ENCODE assay signal across 8 mouse cellular contexts in genomic region chr5:123227762-123228523, GRCm38 (mm10). TPM values are rescaled to one million over a fixed set of nuclear protein-coding genes. Genes with fewer than 3 reads are reported as not detected.
DNase-seq lines count a peak whose midpoint lies in the region; ATAC-seq lines count a peak whose summit lies in the region.

No protein-coding gene starts in this region.

- intact Hi-C loops in heart, postnatal 14 days (cut with DNase I): no loop called here

- H3K4me2 ChIP-seq in forebrain, embryonic 14.5 days (ENCODE audit: low read length): peak overlapping the region; percentile 64
- H3K4me2 ChIP-seq in neural tube, embryonic 15.5 days: peak overlapping the region; percentile 72

- no peaks in the 10 kb centered on the region for H3K36me3 ChIP-seq in forebrain, embryonic 14.5 days (ENCODE audit: control insufficient read depth, insufficient read depth, low read length)
- peaks cover 5% of the 10 kb centered on the region; the same call in 1 of the 2 replicates for H3K36me3 ChIP-seq in neural tube, embryonic 15.5 days

- peak overlapping the region; percentile 68 for H3K9ac ChIP-seq in forebrain, embryonic 14.5 days (ENCODE audit: low read length)
- H3K9ac ChIP-seq in neural tube, embryonic 15.5 days (replicated peaks): peak overlapping the region; percentile 74

- H3K27me3 ChIP-seq in forebrain, embryonic 14.5 days (replicated peaks; ENCODE audit: control insufficient read depth, insufficient read depth, low read length): no peaks in the 10 kb centered on the region
- no peaks in the 10 kb centered on the region for H3K27me3 ChIP-seq in neural tube, embryonic 15.5 days (replicated peaks)

- 2% methylated on average over 42 of the region's 42 CpGs for WGBS in forebrain, embryonic 14.5 days
- 2% methylated on average over 42 of the region's 42 CpGs for WGBS in neural tube, embryonic 15.5 days

- peak; percentile 97 for DNase-seq in ES-CJ7 (ENCODE audit: low read depth, low spot score)
- DNase-seq in cerebellum, adult 11 months: peak; percentile 95
- peak; percentile 96 for DNase-seq in forebrain, embryonic 14.5 days (ENCODE audit: low spot score)
- DNase-seq in heart, postnatal 14 days: peak; percentile 91 to 96
- DNase-seq in layer of hippocampus, adult 11-12 months (ENCODE audit: low spot score): peak; percentile 96
- peak; percentile 95 to 96 for DNase-seq in lung, adult 18-20 months
- DNase-seq in testis, postnatal 14 days (ENCODE audit: low spot score): peak; percentile 95

- H3K27ac ChIP-seq in forebrain, embryonic 14.5 days (ENCODE audit: low read depth, low read length): no peak overlapping the region
- H3K27ac ChIP-seq in neural tube, embryonic 15.5 days (replicated peaks): no peak overlapping the region; the same call in 1 of the 2 replicates

- peaks cover 3% of the 10 kb centered on the region; the same call in 1 of the 2 replicates for H3K4me1 ChIP-seq in forebrain, embryonic 14.5 days (ENCODE audit: control insufficient read depth, insufficient read depth, low read length)
- H3K4me1 ChIP-seq in neural tube, embryonic 15.5 days: peaks cover 17% of the 10 kb centered on the region

- ATAC-seq in forebrain, embryonic 14.5 days: peak; percentile 91
- ATAC-seq in neural tube, embryonic 15.5 days (ENCODE audit: low FRiP score): peak; percentile 90

- H3K9me3 ChIP-seq in forebrain, embryonic 14.5 days (replicated peaks; ENCODE audit: control insufficient read depth, low read length): no peaks in the 10 kb centered on the region
- H3K9me3 ChIP-seq in neural tube, embryonic 15.5 days (replicated peaks): no peaks in the 10 kb centered on the region

- peak overlapping the region; percentile 52 for H3K4me3 ChIP-seq in forebrain, embryonic 14.5 days (ENCODE audit: low read depth, low read length)
- peak overlapping the region; percentile 66 for H3K4me3 ChIP-seq in neural tube, embryonic 15.5 days (replicated peaks)

RNA-seq across cellular contexts. Expression of gene Wdr66, which starts 24.0 kb away (rescaled TPM):
- 2.3 and 2.4 TPM in 2 replicates for polyA plus RNA-seq in forebrain, embryonic 14.5 days (2014; fragmentation: Nextera tagmentation; extraction: Ambion mirVana)
- under 1 TPM; 0.81 to 0.93 TPM for total RNA-seq in heart, postnatal 14 days (2021)
- polyA plus RNA-seq in neural tube, embryonic 15.5 days (2015; fragmentation: Nextera tagmentation; extraction: Ambion mirVana): 1.1 and 1.2 TPM in 2 replicates

RNA-seq across cellular contexts. Expression of gene Hpd, which starts 45.4 kb away (rescaled TPM):
- not detected in 2 replicates for polyA plus RNA-seq in forebrain, embryonic 14.5 days (2014; fragmentation: Nextera tagmentation; extraction: Ambion mirVana)
- under 1 TPM in 1 of 2 experiments, not detected in 1; 0.41 TPM for total RNA-seq in heart, postnatal 14 days (2021)
- 0.50 TPM in 1 of 2 replicates, not detected in the other for polyA plus RNA-seq in neural tube, embryonic 15.5 days (2015; fragmentation: Nextera tagmentation; extraction: Ambion mirVana)

RNA-seq across cellular contexts. Expression of gene Psmd9, which starts 58.7 kb away (rescaled TPM):
- polyA plus RNA-seq in forebrain, embryonic 14.5 days (2014; fragmentation: Nextera tagmentation; extraction: Ambion mirVana): 52.5 and 63.5 TPM in 2 replicates
- total RNA-seq in heart, postnatal 14 days (2021): 10 to 100 TPM; 17.8 to 18.0 TPM
- polyA plus RNA-seq in neural tube, embryonic 15.5 days (2015; fragmentation: Nextera tagmentation; extraction: Ambion mirVana): 79.5 and 81.1 TPM in 2 replicates
